In genomic region chr13:46677721-46678120, GRCm38 (mm10) we compare ENCODE assay signal across 29 mouse cellular contexts. TPM values are rescaled to one million over a fixed set of nuclear protein-coding genes. Genes with fewer than 3 reads are reported as not detected.
DNase-seq lines count a peak whose midpoint lies in the region; ATAC-seq and TF ChIP-seq lines count a peak whose summit lies in the region.
"Had no signal": no experiment of that assay in that cellular context is flagged by ENCODE, and none has a peak within 500 bp of the region (broad histone marks: within the 10 kb centered on the region; RNA-seq: fewer than 3 reads in every experiment).

No protein-coding gene starts in this region.

- 68% methylated on average over 4 of the region's 4 CpGs for WGBS in kidney, adult 2 months
- 76% methylated on average over 4 of the region's 4 CpGs for WGBS in liver, adult 2 months
- WGBS in liver, embryonic 11.5 days = 73% methylated on average over 4 of the region's 4 CpGs

- DNase-seq in kidney, adult 2 months = peak; percentile 47
- DNase-seq in kidney, postnatal 25 days = no peak
- DNase-seq in liver, adult 2 months (ENCODE audit: extremely low read depth, low read depth, low spot score) = peak; percentile 56
- DNase-seq in liver, embryonic 11.5 days (ENCODE audit: low spot score) = no peak
- DNase-seq in natural killer cell, adult 2 months (ENCODE audit: low spot score in 2 of 2) = no peak
- DNase-seq: adrenal gland, adult 2 months; adrenal gland, postnatal 14 days; B cell, adult 2 months; cerebellum, adult 11 months; cerebellum, adult 2 months; cerebellum, adult 9-11 months; cerebellum, postnatal 25 days; gastrocnemius, postnatal 10 days; gastrocnemius, postnatal 36 days; heart, adult 18-20 months; heart, postnatal 14 days; heart, postnatal 4 days had no signal

- no peaks in the 10 kb centered on the region for H3K9me3 ChIP-seq in liver, embryonic 11.5 days (ENCODE audit: control insufficient read depth, low read length)
- H3K9me3 ChIP-seq: embryonic facial prominence, embryonic 12.5 days; embryonic facial prominence, embryonic 15.5 days; forebrain, embryonic 12.5 days; G1E; heart, embryonic 10.5 days; heart, embryonic 13.5 days had no signal

- no peak overlapping the region for H3K9ac ChIP-seq in liver, adult 2 months (ENCODE audit: low read depth, low read length)
- no peak overlapping the region for H3K9ac ChIP-seq in liver, embryonic 11.5 days (ENCODE audit: low read depth, low read length)
- H3K9ac ChIP-seq: embryonic facial prominence, embryonic 12.5 days; embryonic facial prominence, embryonic 15.5 days; forebrain, embryonic 12.5 days; heart, embryonic 13.5 days; hindbrain, embryonic 14.5 days had no signal

- peak overlapping the region; percentile 45 for H3K27ac ChIP-seq in kidney, adult 2 months (ENCODE audit: insufficient read depth, low read depth, low read length)
- H3K27ac ChIP-seq in liver, adult 2 months (replicated peaks; ENCODE audit: insufficient read depth, low read depth, low read length) = 0 out of 2 replicates have a peak overlapping the region, but pooled peaks have one; percentile 12
- no peak overlapping the region for H3K27ac ChIP-seq in liver, embryonic 11.5 days (ENCODE audit: low read depth, low read length)
- H3K27ac ChIP-seq: embryonic facial prominence, embryonic 12.5 days; embryonic facial prominence, embryonic 15.5 days; forebrain, embryonic 12.5 days; heart, embryonic 10.5 days; heart, embryonic 13.5 days; hindbrain, embryonic 14.5 days; hindbrain, postnatal 0 days had no signal

- H3K4me2 ChIP-seq in liver, embryonic 11.5 days = no peak overlapping the region
- H3K4me2 ChIP-seq: embryonic facial prominence, embryonic 12.5 days; embryonic facial prominence, embryonic 15.5 days; forebrain, embryonic 12.5 days; heart, embryonic 13.5 days; hindbrain, embryonic 14.5 days had no signal

- TF ChIP-seq POLR2A in kidney, adult 2 months (IDR thresholded peaks at IDR 0.05; ENCODE audit: low read depth, low read length) = no peak
- TF ChIP-seq POLR2A in liver, adult 2 months (IDR thresholded peaks at IDR 0.05; ENCODE audit: extremely low read depth, insufficient read depth, low read length) = no peak

- TF ChIP-seq CTCF in kidney, adult 2 months (conservative IDR thresholded peaks at IDR 0.05; ENCODE audit: insufficient read depth, insufficient read length, low read depth, low read length) = no peak
- TF ChIP-seq CTCF in liver, adult 2 months (IDR thresholded peaks at IDR 0.05; ENCODE audit: low read depth, low read length) = no peak

- H3K4me3 ChIP-seq in kidney, adult 2 months (ENCODE audit: insufficient read depth, low read depth, low read length) = no peak overlapping the region
- H3K4me3 ChIP-seq in liver, adult 2 months (ENCODE audit: insufficient read depth, low read depth, low read length) = no peak overlapping the region
- H3K4me3 ChIP-seq in liver, embryonic 11.5 days (ENCODE audit: low read depth, low read length) = no peak overlapping the region
- H3K4me3 ChIP-seq: embryonic facial prominence, embryonic 12.5 days; embryonic facial prominence, embryonic 15.5 days; forebrain, embryonic 12.5 days; heart, embryonic 10.5 days; heart, embryonic 13.5 days had no signal

- H3K79me2 ChIP-seq in liver, adult 2 months (ENCODE audit: control insufficient read depth, insufficient read depth, low read length) = no peaks in the 10 kb centered on the region

- no peak for ATAC-seq in liver, embryonic 11.5 days (replicated peaks; ENCODE audit: low FRiP score)
- ATAC-seq in megakaryocyte progenitor cell, adult 5-6 weeks (replicated peaks; ENCODE audit: poor library complexity) = 0 out of 2 replicates have a peak, but pooled peaks have one; percentile 17
- ATAC-seq: forebrain, embryonic 16.5 days; hindbrain, postnatal 0 days; inflammation-experienced regulatory T-cells, adult 6 months had no signal

- H3K36me3 ChIP-seq in kidney, adult 2 months (ENCODE audit: control insufficient read depth, insufficient read depth, low read length) = peaks cover 5% of the 10 kb centered on the region
- peaks cover 45% of the 10 kb centered on the region for H3K36me3 ChIP-seq in liver, adult 2 months (ENCODE audit: control insufficient read depth, insufficient read depth, low read length)
- peaks cover 16% of the 10 kb centered on the region; the same call in 1 of the 2 replicates for H3K36me3 ChIP-seq in liver, embryonic 11.5 days (ENCODE audit: control insufficient read depth, insufficient read depth, low read length)

- H3K4me1 ChIP-seq in kidney, adult 2 months (ENCODE audit: control insufficient read depth, insufficient read depth, low read length) = peaks cover 7% of the 10 kb centered on the region; the same call in 1 of the 2 replicates
- H3K4me1 ChIP-seq in liver, adult 2 months (ENCODE audit: control insufficient read depth, insufficient read depth, low read length) = peaks cover 10% of the 10 kb centered on the region; the same call in 1 of the 2 replicates
- H3K4me1 ChIP-seq in liver, embryonic 11.5 days (replicated peaks; ENCODE audit: control insufficient read depth, insufficient read depth, low read length) = no peaks in the 10 kb centered on the region
- H3K4me1 ChIP-seq: embryonic facial prominence, embryonic 12.5 days; embryonic facial prominence, embryonic 15.5 days; forebrain, embryonic 12.5 days; heart, embryonic 10.5 days; heart, embryonic 13.5 days had no signal

- no peaks in the 10 kb centered on the region for H3K27me3 ChIP-seq in kidney, adult 2 months (replicated peaks; ENCODE audit: control insufficient read depth, insufficient read depth, low read length)
- no peaks in the 10 kb centered on the region for H3K27me3 ChIP-seq in liver, adult 2 months (ENCODE audit: control insufficient read depth, insufficient read depth, low read length)
- no peaks in the 10 kb centered on the region for H3K27me3 ChIP-seq in liver, embryonic 11.5 days (replicated peaks; ENCODE audit: control insufficient read depth, insufficient read depth, low read length)
- H3K27me3 ChIP-seq: CH12.LX; embryonic facial prominence, embryonic 12.5 days; embryonic facial prominence, embryonic 15.5 days; forebrain, embryonic 12.5 days; heart, embryonic 13.5 days had no signal

RNA-seq across cellular contexts. Expression of gene Fam8a1, which starts 8.4 kb away (rescaled TPM):
- polyA plus RNA-seq in kidney, adult 2 months (2012; rRNA removed) = 20.4 and 21.5 TPM in 2 replicates
- 38.7 and 39.3 TPM in 2 replicates for total RNA-seq in liver, adult 2 months (2014; rRNA removed)
- polyA plus RNA-seq in liver, adult 2 months (2012; rRNA removed) = 16.5 and 19.2 TPM in 2 replicates
- polyA plus RNA-seq in liver, embryonic 11.5 days (2014; fragmentation: Nextera tagmentation; extraction: Ambion mirVana) = 5.0 and 5.6 TPM in 2 replicates
- 13.2 and 17.7 TPM in 2 replicates for total RNA-seq in megakaryocyte progenitor cell, adult 5-6 weeks (2015)
- total RNA-seq in megakaryocyte progenitor cell, adult 5-6 weeks (2017) = 7.0 TPM in 2 replicates

RNA-seq across cellular contexts. Expression of gene Nup153, which starts 50.0 kb away (rescaled TPM):
- polyA plus RNA-seq in kidney, adult 2 months (2012; rRNA removed) = 38.2 and 42.0 TPM in 2 replicates
- 25.6 and 28.8 TPM in 2 replicates for total RNA-seq in liver, adult 2 months (2014; rRNA removed)
- 13.8 and 25.0 TPM in 2 replicates for polyA plus RNA-seq in liver, adult 2 months (2012; rRNA removed)
- 41.6 and 42.1 TPM in 2 replicates for polyA plus RNA-seq in liver, embryonic 11.5 days (2014; fragmentation: Nextera tagmentation; extraction: Ambion mirVana)
- 96.9 and 126 TPM in 2 replicates for total RNA-seq in megakaryocyte progenitor cell, adult 5-6 weeks (2015)
- 67.7 and 72.3 TPM in 2 replicates for total RNA-seq in megakaryocyte progenitor cell, adult 5-6 weeks (2017)

Comparison
In these comparisons a context has a peak if more than half of its experiments do, and no peak if none do; other contexts are left out.
1. DNase-seq: peak in kidney, adult 2 months (single experiment) and liver, adult 2 months (single experiment); none in kidney, postnatal 25 days (0 of 2), liver, embryonic 11.5 days (single experiment) and natural killer cell, adult 2 months (0 of 2).